Mouse (Mus musculus) forebrain, embryonic 10.5 days (tissue): ENCODE measurements around the gene Smim22. TPM values are rescaled to one million over a fixed set of nuclear protein-coding genes. Genes with fewer than 3 reads are reported as not detected.

Source experiments
- polyA plus RNA-seq: library from polyadenylated mRNA; unstranded; fragments of >200 nt; fragmentation: Nextera tagmentation; extraction: Ambion mirVana; gene quantifications from 2 replicates; pipeline ENCODE4 v1.2.1, GENCODE M21; 2016

Gene Smim22
- polyA plus RNA-seq, 1 experiment from 2014 or later, result 1.7 TPM

Other genes with a start within 250 kb of the Smim22 start
- gene Cdip1, start 217.0 kb upstream of the Smim22 start, polyA plus RNA-seq, result 110 and 112 TPM in 2 replicates
- 0.22 and 0.25 TPM in 2 replicates for gene 4930562C15Rik, start 171.9 kb upstream of the Smim22 start, polyA plus RNA-seq
- gene Ubald1, start 127.0 kb upstream of the Smim22 start, polyA plus RNA-seq, result 27.3 and 28.1 TPM in 2 replicates
- gene Mgrn1, start 121.0 kb upstream of the Smim22 start, polyA plus RNA-seq, result 66.2 and 66.3 TPM in 2 replicates
- 138 and 144 TPM in 2 replicates for gene Nudt16l1, start 68.5 kb upstream of the Smim22 start, polyA plus RNA-seq
- 47.9 and 49.3 TPM in 2 replicates for gene Anks3, start 43.1 kb upstream of the Smim22 start, polyA plus RNA-seq
- not detected in 2 replicates for gene Sept12, start 9.4 kb upstream of the Smim22 start, polyA plus RNA-seq
- 60.1 and 61.8 TPM in 2 replicates for gene Rogdi, start 6.3 kb downstream of the Smim22 start, polyA plus RNA-seq
- gene Glyr1, start 42.6 kb downstream of the Smim22 start, polyA plus RNA-seq, result 216 and 223 TPM in 2 replicates
- gene Ubn1, start 42.8 kb downstream of the Smim22 start, polyA plus RNA-seq, result 16.1 and 17.1 TPM in 2 replicates
- gene Ppl, start 125.1 kb downstream of the Smim22 start, polyA plus RNA-seq, result 0.81 and 0.95 TPM in 2 replicates
- gene Sec14l5, start 139.8 kb downstream of the Smim22 start, polyA plus RNA-seq, result 0.09 and 0.14 TPM in 2 replicates
- gene Nagpa, start 196.7 kb downstream of the Smim22 start, polyA plus RNA-seq, result 15.8 and 17.8 TPM in 2 replicates
- 1.0 and 1.3 TPM in 2 replicates for gene AU021092, start 215.0 kb downstream of the Smim22 start, polyA plus RNA-seq
- gene Alg1, start 226.3 kb downstream of the Smim22 start, polyA plus RNA-seq, result 24.7 and 26.5 TPM in 2 replicates
- gene Eef2kmt, start 248.7 kb downstream of the Smim22 start, polyA plus RNA-seq, result 21.5 and 22.0 TPM in 2 replicates